Mouse (Mus musculus) heart, embryonic 11.5 days (tissue): Measurements from ENCODE around the gene Gm17026. TPM values are rescaled to one million over a fixed set of nuclear protein-coding genes. Genes with fewer than 3 reads are reported as not detected.
"Not testable (repeated sequence)": the region's sequence is repeated elsewhere in the genome, so short reads cannot be mapped to it uniquely, and the experiment has no call there.

ENCODE experiments used
- ATAC-seq: fragments of 200-750 bp; cut with Nextera tagmentation; replicated peaks from 2 replicates; pipeline ENCODE4 v1.8.0; 2017; ENCODE audit warnings: moderate library complexity; ENCODE audit not compliant: insufficient number of reproducible peaks, low FRiP score, low TSS enrichment
- H3K27ac ChIP-seq: fragments of 300-500 bp; sonication (generic); 2 replicates; pipeline ENCODE4 v1.5.1; 2014; ENCODE audit warnings: mild to moderate bottlenecking, low read depth, low read length
- H3K27me3 ChIP-seq: fragments of 300-500 bp; sonication (generic); 2 replicates; pipeline ENCODE4 v1.6.1; 2014; ENCODE audit warnings: mild to moderate bottlenecking, low read length, mixed read lengths; ENCODE audit not compliant: control insufficient read depth, insufficient read depth
- H3K36me3 ChIP-seq: fragments of 300-500 bp; sonication (generic); 2 replicates; pipeline ENCODE4 v1.6.1; 2014; ENCODE audit warnings: mild to moderate bottlenecking, low read length, moderate library complexity, mixed read lengths; ENCODE audit not compliant: control insufficient read depth, insufficient read depth
- H3K4me1 ChIP-seq: fragments of 300-500 bp; sonication (generic); 2 replicates; pipeline ENCODE4 v1.6.1; 2014; ENCODE audit warnings: low read length; ENCODE audit not compliant: control insufficient read depth, insufficient read depth
- H3K4me2 ChIP-seq: fragments of 300-500 bp; sonication (generic); 2 replicates; pipeline ENCODE4 v1.6.1; 2014; ENCODE audit warnings: mild to moderate bottlenecking, moderate library complexity
- H3K4me3 ChIP-seq: fragments of 300-500 bp; sonication (generic); 2 replicates; pipeline ENCODE4 v1.5.1; 2014; ENCODE audit warnings: low read depth, low read length
- H3K9ac ChIP-seq: fragments of 300-500 bp; sonication (generic); 2 replicates; pipeline ENCODE4 v1.6.1; 2014; ENCODE audit warnings: mild to moderate bottlenecking, low read depth, low read length, moderate library complexity
- H3K9me3 ChIP-seq: fragments of 300-500 bp; sonication (generic); replicated peaks from 2 replicates; pipeline ENCODE4 v1.6.1; 2016; ENCODE audit warnings: low read length; ENCODE audit not compliant: control insufficient read depth
- WGBS: fragments of 180-500 bp; shearing (Covaris S2); extraction: QIAGEN DNeasy Blood & Tissue Kit; methylation state at CpG from one replicate; pipeline ENCODE4 v1.1.7; 2014; ENCODE audit not compliant: insufficient replicate concordance; 5-methylcytosine and 5-hydroxymethylcytosine counted together
- microRNA-seq: library from miRNA; unstranded; fragments of <30 nt; microRNA quantifications from one replicate; pipeline ENCODE4, GENCODE M21; 2016; ENCODE audit warnings: borderline number of aligned reads
- polyA plus RNA-seq: library from polyadenylated mRNA; unstranded; fragments of >200 nt; fragmentation: Nextera tagmentation; extraction: Ambion mirVana; gene quantifications from 2 replicates; pipeline ENCODE4 v1.2.1, GENCODE M21; 2014

Gene Gm17026
- not detected in 2 replicates for polyA plus RNA-seq

- not testable (repeated sequence) for H3K36me3 ChIP-seq, H3K27me3 ChIP-seq, H3K9ac ChIP-seq, H3K27ac ChIP-seq, H3K9me3 ChIP-seq, H3K4me2 ChIP-seq, H3K4me1 ChIP-seq, H3K4me3 ChIP-seq, ATAC-seq
- no CpG with 5 or more reads among the region's 3 CpGs for WGBS
These were observed at the start of gene Gm17026 for GRCm38 (mm10) chr14:42259948-42260347. TSS of gene Gm17026 (minus strand) at chr14:42260048.

GRCm38 (mm10) chr14:42297258-42297657 is 37.4 kb upstream of the Gm17026 start, which contains the start of gene Gm9611:
TSS of gene Gm9611 (minus strand) at chr14:42297358.
- H3K27ac ChIP-seq, ATAC-seq, H3K36me3 ChIP-seq, H3K9ac ChIP-seq, H3K9me3 ChIP-seq, H3K4me3 ChIP-seq, H3K4me1 ChIP-seq, H3K4me2 ChIP-seq, H3K27me3 ChIP-seq: not testable (repeated sequence)
- WGBS, result no CpG with 5 or more reads among the region's 3 CpGs

GRCm38 (mm10) chr14:42216766-42217537 is 42.9 kb downstream of the Gm17026 start:
- not testable (repeated sequence) for H3K4me1 ChIP-seq, ATAC-seq, H3K36me3 ChIP-seq, H3K9me3 ChIP-seq, H3K9ac ChIP-seq, H3K27me3 ChIP-seq, H3K4me3 ChIP-seq, H3K27ac ChIP-seq, H3K4me2 ChIP-seq
- WGBS, result 71% methylated on average over 8 of the region's 10 CpGs

Small RNA genes within 50 kb of the gene (microRNA-seq; reads per million reads assigned to microRNA genes)
- gene Gm25208 (not detected), gene Gm25892 (not detected)

Other genes with a start within 250 kb of the Gm17026 start
- gene Gm7951, start 142.7 kb downstream of the Gm17026 start, polyA plus RNA-seq, result not detected in 2 replicates
- not detected in 2 replicates for gene Gm17027, start 97.4 kb downstream of the Gm17026 start, polyA plus RNA-seq
- gene Gm3573, start 69.3 kb downstream of the Gm17026 start, polyA plus RNA-seq, result not detected in 2 replicates
- gene Gm9611, start 37.3 kb upstream of the Gm17026 start, polyA plus RNA-seq, result not detected in 2 replicates
- gene Gm7995, start 50.2 kb upstream of the Gm17026 start, polyA plus RNA-seq, result not detected in 2 replicates
- not detected in 2 replicates for gene Gm8005, start 179.6 kb upstream of the Gm17026 start, polyA plus RNA-seq
- not detected in 2 replicates for gene Gm8011, start 203.8 kb upstream of the Gm17026 start, polyA plus RNA-seq
- not detected in 2 replicates for gene Gm8020, start 242.3 kb upstream of the Gm17026 start, polyA plus RNA-seq